Mouse (Mus musculus): Measurements from ENCODE around the gene Cfap61.

DNA sequence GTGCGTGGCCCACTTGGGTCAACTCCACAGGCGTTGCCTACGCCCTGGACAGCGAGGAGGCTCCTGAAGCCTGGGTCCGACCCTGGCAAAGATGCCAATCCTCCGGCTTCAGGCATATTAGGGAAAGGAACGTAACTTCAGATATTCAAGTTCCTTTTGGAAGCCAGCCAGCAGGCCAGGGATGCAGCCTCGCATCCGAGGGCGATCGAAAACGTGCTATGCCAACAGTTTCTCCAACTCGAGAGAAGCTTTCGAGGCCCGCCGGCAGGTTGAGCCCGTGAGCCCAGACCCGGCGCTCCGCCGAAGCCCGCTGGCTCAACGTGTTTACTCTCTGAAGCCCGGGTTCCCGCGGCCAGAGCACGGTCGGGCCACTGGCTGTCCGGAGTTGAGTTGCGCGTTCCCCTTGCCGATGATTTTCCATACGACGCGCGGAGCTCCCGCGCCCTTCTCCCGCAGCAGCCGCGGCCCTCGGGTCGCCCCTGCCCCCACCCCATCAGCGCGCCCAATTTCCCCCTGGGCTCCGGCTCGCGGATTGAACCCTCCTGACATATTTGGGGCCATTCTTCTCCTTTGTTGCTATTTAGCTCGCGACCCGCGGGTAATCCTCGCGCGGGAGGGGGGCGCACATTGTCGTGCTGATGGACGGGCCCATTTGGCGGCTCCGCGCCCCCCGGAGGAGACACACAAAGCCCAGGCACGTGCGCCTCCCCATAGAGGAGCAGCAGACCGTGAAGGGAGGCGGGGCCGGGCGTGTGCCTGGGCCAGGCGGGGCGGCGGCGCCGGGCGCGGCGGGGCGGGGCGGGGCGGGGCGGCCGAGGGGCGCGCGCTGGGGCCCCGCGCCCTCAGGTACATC is 286.7 kb downstream of the Cfap61 start, which contains the start of gene Insm1:
- TF ChIP-seq KAT2A (conservative IDR thresholded peaks at IDR 0.05; ENCODE audit: low read depth, low read length) (no peak), USF1 (IDR thresholded peaks at IDR 0.05; ENCODE audit: low read depth, low read length) (no peak), CTCF (IDR thresholded peaks at IDR 0.05 in 2 of 3, conservative IDR thresholded peaks at IDR 0.05 in 1 of 3; ENCODE audit: control insufficient read depth in 1 of 3, insufficient read depth in 1 of 3, low read depth in 2 of 3, low read length in 3 of 3, poor library complexity in 1 of 3, severe bottlenecking in 1 of 3) (no peak), MAFK (IDR thresholded peaks at IDR 0.05; ENCODE audit: borderline replicate concordance, low read depth, low read length) (no peak), MEF2A (IDR thresholded peaks at IDR 0.05; ENCODE audit: extremely low read depth, insufficient replicate concordance, low read depth, low read length, poor library complexity, severe bottlenecking) (no peak), RAD21 (IDR thresholded peaks at IDR 0.05; ENCODE audit: low read depth, low read length) (no peak), EP300 (IDR thresholded peaks at IDR 0.05; ENCODE audit: low read depth in 1 of 2, low read length in 2 of 2) (no peak), TCF12 (IDR thresholded peaks at IDR 0.05; ENCODE audit: low read depth, low read length) (no peak), JUND (IDR thresholded peaks at IDR 0.05; ENCODE audit: low read depth, low read length) (no peak), NRF1 (IDR thresholded peaks at IDR 0.05; ENCODE audit: insufficient read depth, low read depth, low read length, poor library complexity, severe bottlenecking) (no peak), POLR2A (IDR thresholded peaks at IDR 0.05; ENCODE audit: control insufficient read depth in 1 of 2, insufficient read depth in 1 of 2, low read depth in 1 of 2, low read length in 2 of 2, poor library complexity in 1 of 2) (no peak)

Measured in MEL (cell line).